Mouse (Mus musculus) testis, postnatal 10 days (tissue): ENCODE measurements at regions not wholly inside any gene's neighbourhood (a gene's known extent, or its start where the extent isn't known, plus 50 kb on each side); places are given as distances from the start of the nearest gene placed in this dataset.

Experiments used
- DNase-seq: peaks from one replicate; pipeline ENCODE4 v3.0.0; 2021; ENCODE audit warnings: low spot score

DNA sequence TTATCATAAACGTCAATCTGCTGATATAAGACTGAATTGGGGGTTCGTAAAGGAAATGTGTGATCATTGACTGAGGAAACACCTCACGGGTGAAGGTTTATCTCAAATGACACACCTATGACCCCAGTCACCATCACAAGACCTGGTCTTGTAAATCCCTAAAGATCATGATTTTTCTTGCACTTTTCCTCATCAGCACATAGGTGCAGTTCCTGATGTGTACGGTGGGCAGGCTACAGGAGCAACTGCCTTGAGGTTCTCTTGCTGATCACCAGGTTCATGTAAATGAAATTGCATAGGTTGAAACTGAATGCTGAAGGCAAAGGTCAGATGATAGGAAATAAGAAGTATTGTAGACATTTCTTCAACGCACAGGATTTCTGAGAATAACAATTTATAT lies 277.1 kb downstream of the Rnf152 start:
- DNase-seq = no peak

- no peak for DNase-seq
Observed at GRCm38 (mm10) chr1:105075728-105076127, 280.8 kb downstream of the Rnf152 start.

GRCm38 (mm10) chr1:105074326-105074725 lies 282.2 kb downstream of the Rnf152 start:
- DNase-seq = no peak

DNA sequence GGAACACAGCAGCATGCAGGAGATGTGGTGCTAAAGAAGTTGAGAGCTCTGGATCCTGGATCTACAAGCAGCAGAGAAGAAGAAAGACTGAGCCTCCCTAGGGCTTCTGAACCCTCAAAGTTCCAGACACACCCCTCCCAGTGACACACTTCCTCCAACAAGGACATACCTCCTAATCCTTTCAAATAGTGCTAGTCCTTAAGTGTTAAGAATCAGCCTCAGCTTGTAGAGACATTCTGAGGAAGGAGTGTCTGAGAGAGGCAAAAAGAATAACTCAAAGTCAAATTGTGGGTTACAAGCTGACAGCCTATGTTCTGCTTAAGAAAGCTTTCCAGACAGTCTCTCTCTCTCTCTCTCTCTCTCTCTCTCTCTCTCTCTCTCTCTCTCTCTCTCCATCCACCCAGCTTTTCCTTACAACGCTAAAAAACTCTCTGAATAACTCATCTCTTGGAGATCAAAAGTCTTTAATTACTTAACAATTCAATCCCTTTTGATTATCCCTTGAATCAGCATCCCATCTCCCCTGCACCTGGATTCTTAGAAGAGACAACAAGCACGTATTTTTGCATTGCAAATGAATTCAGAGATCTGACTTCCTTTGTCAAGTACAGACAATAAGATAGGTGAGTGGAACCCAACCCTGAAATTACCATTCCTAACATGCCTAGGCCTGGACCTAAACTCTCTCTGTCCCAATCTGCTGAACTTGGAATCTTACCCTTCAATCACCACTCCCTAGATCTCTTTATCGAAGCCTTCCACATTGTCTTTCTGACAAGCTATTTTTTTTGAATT lies 285.7 kb downstream of the Rnf152 start:
- DNase-seq = no peak

DNA sequence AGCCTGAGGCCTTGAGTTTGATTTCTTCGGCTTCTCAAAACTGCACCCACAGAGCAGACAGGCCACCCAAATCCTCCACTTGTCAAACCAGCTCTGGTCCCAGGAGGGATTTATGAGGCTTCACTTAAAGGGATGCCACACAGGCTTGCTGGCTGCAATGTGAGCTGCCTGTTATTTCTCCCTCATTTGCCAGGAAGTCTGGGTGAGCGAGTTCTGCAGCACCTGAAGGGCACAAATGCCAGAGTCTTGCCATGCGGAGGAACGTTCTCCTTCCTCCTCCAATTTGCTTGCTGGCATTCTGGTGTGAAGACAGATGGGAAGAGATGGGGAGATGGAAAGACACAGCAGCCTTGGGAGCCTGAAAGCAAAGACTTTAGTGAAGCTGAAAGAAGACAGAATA lies 288.6 kb downstream of the Rnf152 start:
- DNase-seq = no peak

GRCm38 (mm10) chr1:105067049-105067795 lies 289.3 kb downstream of the Rnf152 start:
- DNase-seq = no peak

DNA sequence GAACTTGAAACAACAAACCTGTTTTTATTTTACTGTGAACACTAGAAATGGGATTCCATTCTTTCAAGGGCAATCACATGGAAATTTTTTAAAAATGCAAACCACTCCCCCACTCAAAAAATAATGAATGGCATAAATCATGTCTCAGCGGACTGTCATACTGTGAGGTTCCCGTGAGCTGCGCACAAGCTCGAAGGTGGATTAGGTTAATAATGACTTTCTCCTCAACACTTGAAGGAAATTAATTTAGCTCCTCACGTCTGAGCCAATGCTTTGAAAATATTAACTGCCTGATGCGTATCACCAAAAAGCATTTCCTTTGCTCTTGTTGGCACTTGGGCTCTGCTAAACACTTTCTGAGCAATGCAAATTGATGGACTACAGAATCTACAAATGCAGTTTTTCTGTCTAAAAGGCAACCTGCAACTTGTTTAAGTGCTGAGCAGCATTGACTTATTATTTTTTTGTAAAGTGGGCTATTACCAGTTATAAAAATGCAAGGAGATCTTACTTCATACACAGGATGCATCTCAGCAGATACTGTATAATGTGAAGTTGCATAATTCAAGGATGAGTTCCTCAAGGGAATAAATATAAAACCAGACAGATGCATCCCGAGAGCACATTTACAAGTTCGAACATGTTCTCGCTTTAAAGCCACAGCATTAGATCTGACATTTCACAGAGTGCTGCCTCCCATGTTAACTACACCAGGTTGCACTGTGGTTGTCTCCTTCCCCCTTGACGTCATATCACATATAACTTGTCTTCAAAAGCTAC lies 282.4 kb downstream of the Cdh20 start:
- no peak for DNase-seq
